Comparison of ENCODE assay signal across 8 mouse cellular contexts in genomic region chr3:32818327-32818900, GRCm38 (mm10). TPM values are rescaled to one million over a fixed set of nuclear protein-coding genes. Genes with fewer than 3 reads are reported as not detected.
DNase-seq lines count a peak whose midpoint lies in the region; ATAC-seq and TF ChIP-seq lines count a peak whose summit lies in the region.

No protein-coding gene starts in this region.

- H3K9ac ChIP-seq in heart, postnatal 0 days (replicated peaks; ENCODE audit: low read depth, low read length): peak overlapping the region; percentile 87

- DNase-seq in lung, postnatal 10 days: peak; percentile 4
- no peak for DNase-seq in lung, postnatal 14 days
- peak; percentile 5 for DNase-seq in fibroblast of lung, adult 2 months (ENCODE audit: low read depth)
- DNase-seq in heart, postnatal 0 days (ENCODE audit: low spot score): peak; percentile 78
- DNase-seq in mesoderm, embryonic 11.5 days (ENCODE audit: low read depth, low spot score): peak; percentile 35
- DNase-seq in ovary, postnatal 36 days (ENCODE audit: low spot score): no peak
- DNase-seq in thymus, postnatal 25 days: no peak

- H3K4me1 ChIP-seq in heart, postnatal 0 days (ENCODE audit: control insufficient read depth, insufficient read depth): peaks cover 27% of the 10 kb centered on the region; the same call in 1 of the 2 replicates

- no peaks in the 10 kb centered on the region for H3K9me3 ChIP-seq in heart, postnatal 0 days (replicated peaks; ENCODE audit: control insufficient read depth, low read length)

- WGBS in heart, postnatal 0 days: 3% methylated on average over 12 of the region's 12 CpGs

- H3K4me2 ChIP-seq in heart, postnatal 0 days (ENCODE audit: low read depth, low read length): peak overlapping the region; percentile 73

- peak overlapping the region; percentile 92 for H3K27ac ChIP-seq in heart, postnatal 0 days (ENCODE audit: low read depth)

- no peaks in the 10 kb centered on the region for H3K36me3 ChIP-seq in heart, postnatal 0 days (replicated peaks; ENCODE audit: control insufficient read depth, insufficient read depth, low read length)

- peak overlapping the region; percentile 78 for H3K4me3 ChIP-seq in heart, postnatal 0 days (ENCODE audit: low read depth, low read length)

- TF ChIP-seq EP300 in heart, postnatal 0 days (IDR thresholded peaks at IDR 0.05; ENCODE audit: low read depth): no peak

- H3K27me3 ChIP-seq in heart, postnatal 0 days (ENCODE audit: control insufficient read depth, insufficient read depth, low read length): no peaks in the 10 kb centered on the region

- peak; percentile 24 for ATAC-seq in heart, postnatal 0 days (ENCODE audit: insufficient read depth, low read depth)
- no peak for ATAC-seq in megakaryocyte, adult 5-6 weeks (ENCODE audit: poor library complexity, severe bottlenecking)

- TF ChIP-seq CTCF in heart, postnatal 0 days (IDR thresholded peaks at IDR 0.05; ENCODE audit: low read depth): no peak

RNA-seq across cellular contexts. Expression of gene Usp13, which starts 1.1 kb away (rescaled TPM):
- total RNA-seq in heart, postnatal 0 days (2014; rRNA removed; ENCODE audit: low replicate concordance): 79.8 and 83.4 TPM in 2 replicates
- 62.1 and 65.8 TPM in 2 replicates for polyA plus RNA-seq in heart, postnatal 0 days (2015; fragmentation: Nextera tagmentation; extraction: Ambion mirVana)
- total RNA-seq in megakaryocyte, adult 5-6 weeks (2015): not detected in 2 replicates
- total RNA-seq in megakaryocyte, adult 5-6 weeks (2017): not detected in 2 replicates

Comparison
In these comparisons a context has a peak if more than half of its experiments do, and no peak if none do; other contexts are left out.
1. DNase-seq: peak in lung, postnatal 10 days (single experiment), fibroblast of lung, adult 2 months (single experiment), heart, postnatal 0 days (single experiment) and mesoderm, embryonic 11.5 days (single experiment); none in lung, postnatal 14 days (single experiment), ovary, postnatal 36 days (single experiment) and thymus, postnatal 25 days (single experiment).
2. RNA of gene Usp13, which starts 1.1 kb away (total RNA-seq): 79.8 to 83.4 TPM in heart, postnatal 0 days; not detected in megakaryocyte, adult 5-6 weeks; every median in the first group is over 10 times any median in the second.